Mouse (Mus musculus): ENCODE measurements around the gene Plekha6. TPM values are rescaled to one million over a fixed set of nuclear protein-coding genes. Genes with fewer than 3 reads are reported as not detected.

Gene Plekha6
- polyA plus RNA-seq, 1 experiment: 2.1 TPM

GRCm38 (mm10) chr1:133256347-133256746, 92.3 kb downstream of the Plekha6 start:
- no peak overlapping the region for H3K27ac ChIP-seq (ENCODE audit: control insufficient read depth, insufficient read depth, low read depth, low read length, poor library complexity)
- H3K4me3 ChIP-seq (replicated peaks; ENCODE audit: control insufficient read depth, low read depth, low read length): no peak overlapping the region
- WGBS: 80% methylated on average over 8 of the region's 8 CpGs
- H3K4me1 ChIP-seq (ENCODE audit: control insufficient read depth, insufficient read depth, low read length): no peaks in the 10 kb centered on the region
- TF ChIP-seq CTCF (IDR thresholded peaks at IDR 0.05; ENCODE audit: control insufficient read depth, insufficient read depth, low read length): no peak
- no peak for TF ChIP-seq POLR2A (IDR thresholded peaks at IDR 0.05; ENCODE audit: borderline replicate concordance, control insufficient read depth, low read depth, low read length)

- TF ChIP-seq CTCF (IDR thresholded peaks at IDR 0.05; ENCODE audit: control insufficient read depth, insufficient read depth, low read length) (no peak), POLR2A (IDR thresholded peaks at IDR 0.05; ENCODE audit: borderline replicate concordance, control insufficient read depth, low read depth, low read length) (no peak)
- H3K4me3 ChIP-seq (replicated peaks; ENCODE audit: control insufficient read depth, low read depth, low read length): no peak overlapping the region
- 44% methylated on average over 6 of the region's 6 CpGs for WGBS
- no peak overlapping the region for H3K27ac ChIP-seq (ENCODE audit: control insufficient read depth, insufficient read depth, low read depth, low read length, poor library complexity)
- no peaks in the 10 kb centered on the region for H3K4me1 ChIP-seq (ENCODE audit: control insufficient read depth, insufficient read depth, low read length)
Measured at GRCm38 (mm10) chr1:133258694-133259093, 94.7 kb downstream of the Plekha6 start.

- Histone ChIP-seq H3K4me3 (replicated peaks; ENCODE audit: control insufficient read depth, low read depth, low read length) (no peak overlapping the region), H3K4me1 (ENCODE audit: control insufficient read depth, insufficient read depth, low read length) (no peaks in the 10 kb centered on the region), H3K27ac (ENCODE audit: control insufficient read depth, insufficient read depth, low read depth, low read length, poor library complexity) (no peak overlapping the region)
- TF ChIP-seq CTCF (IDR thresholded peaks at IDR 0.05; ENCODE audit: control insufficient read depth, insufficient read depth, low read length) (no peak), POLR2A (IDR thresholded peaks at IDR 0.05; ENCODE audit: borderline replicate concordance, control insufficient read depth, low read depth, low read length) (no peak)
- WGBS: 86% methylated on average over 6 of the region's 6 CpGs
Measured at GRCm38 (mm10) chr1:133262628-133263027, 98.6 kb downstream of the Plekha6 start.

- Histone ChIP-seq H3K4me1 (ENCODE audit: control insufficient read depth, insufficient read depth, low read length) (no peaks in the 10 kb centered on the region), H3K4me3 (replicated peaks; ENCODE audit: control insufficient read depth, low read depth, low read length) (no peak overlapping the region), H3K27ac (ENCODE audit: control insufficient read depth, insufficient read depth, low read depth, low read length, poor library complexity) (no peak overlapping the region)
- no peak for TF ChIP-seq POLR2A (IDR thresholded peaks at IDR 0.05; ENCODE audit: borderline replicate concordance, control insufficient read depth, low read depth, low read length)
- TF ChIP-seq CTCF (IDR thresholded peaks at IDR 0.05; ENCODE audit: control insufficient read depth, insufficient read depth, low read length): no peak
- 83% methylated on average over 7 of the region's 7 CpGs for WGBS
Measured at GRCm38 (mm10) chr1:133263134-133263533, 99.1 kb downstream of the Plekha6 start.

GRCm38 (mm10) chr1:133264367-133264766, 100.4 kb downstream of the Plekha6 start:
- no peak for TF ChIP-seq POLR2A (IDR thresholded peaks at IDR 0.05; ENCODE audit: borderline replicate concordance, control insufficient read depth, low read depth, low read length)
- no peak for TF ChIP-seq CTCF (IDR thresholded peaks at IDR 0.05; ENCODE audit: control insufficient read depth, insufficient read depth, low read length)
- H3K27ac ChIP-seq (ENCODE audit: control insufficient read depth, insufficient read depth, low read depth, low read length, poor library complexity): no peak overlapping the region
- no peaks in the 10 kb centered on the region for H3K4me1 ChIP-seq (ENCODE audit: control insufficient read depth, insufficient read depth, low read length)
- no peak overlapping the region for H3K4me3 ChIP-seq (replicated peaks; ENCODE audit: control insufficient read depth, low read depth, low read length)
- WGBS: 83% methylated on average over 12 of the region's 12 CpGs

GRCm38 (mm10) chr1:133265114-133265766, 101.2 kb downstream of the Plekha6 start:
- WGBS: 70% methylated on average over 11 of the region's 11 CpGs
- Histone ChIP-seq H3K4me3 (replicated peaks; ENCODE audit: control insufficient read depth, low read depth, low read length) (no peak overlapping the region), H3K27ac (ENCODE audit: control insufficient read depth, insufficient read depth, low read depth, low read length, poor library complexity) (no peak overlapping the region), H3K4me1 (ENCODE audit: control insufficient read depth, insufficient read depth, low read length) (no peaks in the 10 kb centered on the region)
- TF ChIP-seq POLR2A (IDR thresholded peaks at IDR 0.05; ENCODE audit: borderline replicate concordance, control insufficient read depth, low read depth, low read length) (no peak), CTCF (IDR thresholded peaks at IDR 0.05; ENCODE audit: control insufficient read depth, insufficient read depth, low read length) (peak; percentile 12; the same call in 1 of the 2 replicates)

- TF ChIP-seq CTCF (IDR thresholded peaks at IDR 0.05; ENCODE audit: control insufficient read depth, insufficient read depth, low read length) (no peak), POLR2A (IDR thresholded peaks at IDR 0.05; ENCODE audit: borderline replicate concordance, control insufficient read depth, low read depth, low read length) (no peak)
- 76% methylated on average over 3 of the region's 3 CpGs for WGBS
Measured at GRCm38 (mm10) chr1:133267094-133267493, 103.1 kb downstream of the Plekha6 start.

GRCm38 (mm10) chr1:133267813-133268492, 103.9 kb downstream of the Plekha6 start:
- TF ChIP-seq POLR2A (IDR thresholded peaks at IDR 0.05; ENCODE audit: borderline replicate concordance, control insufficient read depth, low read depth, low read length) (no peak), CTCF (IDR thresholded peaks at IDR 0.05; ENCODE audit: control insufficient read depth, insufficient read depth, low read length) (no peak)
- H3K27ac ChIP-seq (ENCODE audit: control insufficient read depth, insufficient read depth, low read depth, low read length, poor library complexity): no peak overlapping the region
- H3K4me1 ChIP-seq (ENCODE audit: control insufficient read depth, insufficient read depth, low read length): no peaks in the 10 kb centered on the region
- no peak overlapping the region for H3K4me3 ChIP-seq (replicated peaks; ENCODE audit: control insufficient read depth, low read depth, low read length)
- WGBS: 60% methylated on average over 10 of the region's 10 CpGs

More at GRCm38 (mm10) chr1:133267094-133267493, 103.1 kb downstream of the Plekha6 start:
- Histone ChIP-seq H3K27ac (ENCODE audit: control insufficient read depth, insufficient read depth, low read depth, low read length, poor library complexity) (no peak overlapping the region), H3K4me1 (ENCODE audit: control insufficient read depth, insufficient read depth, low read length) (no peaks in the 10 kb centered on the region), H3K4me3 (replicated peaks; ENCODE audit: control insufficient read depth, low read depth, low read length) (no peak overlapping the region)
